ENCODE assay signal across 23 mouse cellular contexts in the genomic region with DNA sequence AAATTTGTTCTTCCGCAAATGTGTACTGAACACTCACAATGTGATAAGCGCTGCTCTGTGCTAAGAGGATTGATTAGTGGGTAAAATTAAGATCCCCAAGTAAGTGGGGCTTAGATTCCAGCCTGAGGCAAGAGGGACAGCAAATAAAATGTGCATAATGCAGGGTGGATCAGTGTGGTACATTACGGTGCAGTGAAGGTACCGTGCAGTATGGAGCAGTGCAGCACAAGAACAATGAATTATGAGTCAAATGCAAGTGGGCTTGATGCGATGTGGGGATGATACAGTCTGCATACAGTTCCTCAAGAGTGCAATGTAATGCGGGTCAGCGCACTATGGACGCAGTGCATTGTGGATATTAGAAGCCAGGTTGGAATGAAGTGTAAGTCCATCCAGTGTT.
DNase-seq lines count a peak whose midpoint lies in the region; ATAC-seq lines count a peak whose summit lies in the region.
"Had no signal": no experiment of that assay in that cellular context is flagged by ENCODE, and none has a peak within 500 bp of the region (broad histone marks: within the 10 kb centered on the region; RNA-seq: fewer than 3 reads in every experiment).

No protein-coding gene starts in this region.

- no peaks in the 10 kb centered on the region for H3K27me3 ChIP-seq in megakaryocyte, embryonic 14.5 days (replicated peaks)
- no peaks in the 10 kb centered on the region for H3K27me3 ChIP-seq in midbrain, embryonic 16.5 days (ENCODE audit: control insufficient read depth, insufficient read depth, low read depth, low read length)
- H3K27me3 ChIP-seq: forebrain, embryonic 13.5 days; heart, embryonic 13.5 days had no signal

- H3K4me3 ChIP-seq in megakaryocyte, embryonic 14.5 days (replicated peaks) = peak overlapping the region; percentile 60
- H3K4me3 ChIP-seq in midbrain, embryonic 16.5 days (ENCODE audit: low read depth, low read length) = no peak overlapping the region
- H3K4me3 ChIP-seq: forebrain, embryonic 10.5 days; forebrain, embryonic 13.5 days; heart, adult 2 months; heart, embryonic 10.5 days; heart, embryonic 13.5 days had no signal

- peak; percentile 12 for DNase-seq in retina, postnatal 1 day
- DNase-seq in retina, embryonic 14.5 days (ENCODE audit: low spot score) = no peak
- DNase-seq in gastrocnemius, adult 18-20 months (ENCODE audit: low spot score) = no peak
- DNase-seq: adrenal gland, adult 8-10 months; adrenal gland, postnatal 36 days; cerebellum, adult 18-20 months; cerebellum, adult 9-10 months; cerebellum, postnatal 14 days; gastrocnemius, postnatal 25 days; heart, adult 2 months; heart, postnatal 14 days; heart, postnatal 4 days had no signal

- H3K4me2 ChIP-seq in midbrain, embryonic 16.5 days (ENCODE audit: low read length) = no peak overlapping the region
- H3K4me2 ChIP-seq: forebrain, embryonic 13.5 days; heart, embryonic 13.5 days; hindbrain, embryonic 14.5 days had no signal

- peak overlapping the region; percentile 29; the same call in 1 of the 2 replicates for H3K27ac ChIP-seq in midbrain, embryonic 16.5 days (ENCODE audit: low read length)
- H3K27ac ChIP-seq: forebrain, embryonic 10.5 days; forebrain, embryonic 13.5 days; heart, adult 2 months; heart, embryonic 10.5 days; heart, embryonic 13.5 days; hindbrain, embryonic 14.5 days; hindbrain, postnatal 0 days had no signal

- WGBS in midbrain, embryonic 16.5 days = 80% methylated on average over 8 of the region's 8 CpGs

- ATAC-seq in megakaryocyte, adult 5-6 weeks (ENCODE audit: poor library complexity, severe bottlenecking) = no peak
- peak; percentile 62; the same call in 1 of the 2 replicates for ATAC-seq in midbrain, embryonic 16.5 days
- ATAC-seq: activated CD4-positive, CD25-positive, alpha-beta regulatory T cell, adult 4 months; forebrain, embryonic 13.5 days; forebrain, embryonic 16.5 days; hindbrain, postnatal 0 days had no signal

- no peaks in the 10 kb centered on the region for H3K36me3 ChIP-seq in megakaryocyte, embryonic 14.5 days (replicated peaks; ENCODE audit: low read length)
- no peaks in the 10 kb centered on the region for H3K36me3 ChIP-seq in midbrain, embryonic 16.5 days (ENCODE audit: control insufficient read depth, insufficient read depth, low read length)
- H3K36me3 ChIP-seq: forebrain, embryonic 10.5 days; heart, embryonic 10.5 days; heart, embryonic 13.5 days had no signal

- H3K9me3 ChIP-seq in megakaryocyte, embryonic 14.5 days = peaks cover 13% of the 10 kb centered on the region
- no peaks in the 10 kb centered on the region for H3K9me3 ChIP-seq in midbrain, embryonic 16.5 days (replicated peaks; ENCODE audit: control insufficient read depth, low read length, poor library complexity, severe bottlenecking)
- H3K9me3 ChIP-seq: forebrain, embryonic 10.5 days; forebrain, embryonic 13.5 days; heart, embryonic 10.5 days; heart, embryonic 13.5 days had no signal

- H3K9ac ChIP-seq in midbrain, embryonic 16.5 days (ENCODE audit: low read depth, low read length) = no peak overlapping the region
- H3K9ac ChIP-seq: forebrain, embryonic 13.5 days; heart, embryonic 13.5 days; hindbrain, embryonic 14.5 days had no signal

- H3K4me1 ChIP-seq in megakaryocyte, embryonic 14.5 days = no peaks in the 10 kb centered on the region
- no peaks in the 10 kb centered on the region for H3K4me1 ChIP-seq in midbrain, embryonic 16.5 days (ENCODE audit: control insufficient read depth, insufficient read depth, low read length)
- H3K4me1 ChIP-seq: forebrain, embryonic 10.5 days; forebrain, embryonic 13.5 days; heart, embryonic 10.5 days; heart, embryonic 13.5 days had no signal
